Mouse (Mus musculus) limb, embryonic 15.5 days (tissue): ENCODE measurements at regions not wholly inside any gene's neighbourhood (a gene's known extent, or its start where the extent isn't known, plus 50 kb on each side); places are given as distances from the start of the nearest gene placed in this dataset.
A peak's percentile ranks its signal among the peaks of the same experiment; 100 is the strongest.

Experiments
- ATAC-seq: fragments of 200-750 bp; cut with Nextera tagmentation; 2 replicates; pipeline ENCODE4 v1.8.0; 2017; ENCODE audit warnings: low read depth, moderate TSS enrichment; ENCODE audit not compliant: insufficient number of reproducible peaks, low FRiP score, low TSS enrichment
- H3K27ac ChIP-seq: fragments of 300-500 bp; sonication (generic); 2 replicates; pipeline ENCODE4 v1.5.1; 2015; ENCODE audit warnings: moderate library complexity, mild to moderate bottlenecking, inconsistent platforms
- H3K27me3 ChIP-seq: fragments of 300-500 bp; sonication (generic); 2 replicates; pipeline ENCODE4 v1.6.1; 2015; ENCODE audit warnings: inconsistent platforms
- H3K36me3 ChIP-seq: fragments of 300-500 bp; sonication (generic); 2 replicates; pipeline ENCODE4 v1.6.1; 2015; ENCODE audit warnings: inconsistent platforms
- H3K4me1 ChIP-seq: fragments of 300-500 bp; sonication (generic); 2 replicates; pipeline ENCODE4 v1.6.1; 2015; ENCODE audit warnings: inconsistent platforms
- H3K4me2 ChIP-seq: fragments of 300-500 bp; sonication (generic); 2 replicates; pipeline ENCODE4 v1.6.1; 2015; ENCODE audit warnings: mild to moderate bottlenecking, inconsistent platforms
- H3K4me3 ChIP-seq: fragments of 300-500 bp; sonication (generic); 2 replicates; pipeline ENCODE4 v1.5.1; 2015; ENCODE audit warnings: mild to moderate bottlenecking, inconsistent platforms
- H3K9ac ChIP-seq: fragments of 300-500 bp; sonication (generic); 2 replicates; pipeline ENCODE4 v1.6.1; 2015; ENCODE audit warnings: inconsistent platforms
- H3K9me3 ChIP-seq: fragments of 300-500 bp; sonication (generic); 2 replicates; pipeline ENCODE4 v1.6.1; 2016; ENCODE audit warnings: inconsistent platforms
- WGBS: fragments of 180-500 bp; shearing (Covaris S2); methylation state at CpG from one replicate; pipeline ENCODE4 v1.1.7; 2015; 5-methylcytosine and 5-hydroxymethylcytosine counted together

DNA sequence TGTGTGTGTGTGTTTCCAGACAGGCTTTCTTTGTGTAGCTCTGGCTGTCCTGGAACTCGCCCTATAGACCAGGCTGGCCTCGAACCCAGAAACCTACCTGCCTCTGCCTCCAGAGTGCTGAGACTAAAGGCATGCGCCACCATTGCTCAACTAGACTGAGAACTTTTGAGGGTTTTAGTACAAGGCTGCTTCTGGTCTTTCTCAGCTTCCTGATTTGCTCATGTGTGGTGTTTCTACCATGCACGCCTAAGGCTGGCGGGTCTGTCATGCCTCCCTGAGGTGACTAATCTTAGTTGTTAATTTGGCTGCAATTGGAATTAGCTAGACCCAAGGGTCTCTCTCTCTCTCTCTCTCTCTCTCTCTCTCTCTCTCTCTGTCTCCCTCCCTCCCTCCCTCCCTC is 61.2 kb upstream of the Cux1 start:
- 92% methylated on average over 5 of the region's 5 CpGs for WGBS
- Histone ChIP-seq H3K9ac (no peak overlapping the region), H3K27me3 (peaks cover 10% of the 10 kb centered on the region)

GRCm38 (mm10) chr5:136632286-136632685 is 60.7 kb upstream of the Myl10 start:
- Histone ChIP-seq H3K27ac (no peak overlapping the region), H3K9ac (no peak overlapping the region), H3K4me1 (0 out of 2 replicates have a peak, but pooled peaks cover under 1% of the 10 kb centered on the region), H3K36me3 (no peaks in the 10 kb centered on the region), H3K4me2 (no peak overlapping the region), H3K4me3 (no peak overlapping the region), H3K9me3 (no peaks in the 10 kb centered on the region), H3K27me3 (no peaks in the 10 kb centered on the region; the same call in 1 of the 2 replicates)
- no peak for ATAC-seq
- 88% methylated on average over 5 of the region's 5 CpGs for WGBS

More for the DNA sequence above, 61.2 kb upstream of the Cux1 start:
- H3K9me3 ChIP-seq, result no peaks in the 10 kb centered on the region
- H3K4me2 ChIP-seq, result no peak overlapping the region
- no peaks in the 10 kb centered on the region for H3K36me3 ChIP-seq
- H3K4me1 ChIP-seq, result 0 out of 2 replicates have a peak, but pooled peaks cover 3% of the 10 kb centered on the region
- no peak for ATAC-seq
- no peak overlapping the region for H3K27ac ChIP-seq
- no peak overlapping the region for H3K4me3 ChIP-seq

DNA sequence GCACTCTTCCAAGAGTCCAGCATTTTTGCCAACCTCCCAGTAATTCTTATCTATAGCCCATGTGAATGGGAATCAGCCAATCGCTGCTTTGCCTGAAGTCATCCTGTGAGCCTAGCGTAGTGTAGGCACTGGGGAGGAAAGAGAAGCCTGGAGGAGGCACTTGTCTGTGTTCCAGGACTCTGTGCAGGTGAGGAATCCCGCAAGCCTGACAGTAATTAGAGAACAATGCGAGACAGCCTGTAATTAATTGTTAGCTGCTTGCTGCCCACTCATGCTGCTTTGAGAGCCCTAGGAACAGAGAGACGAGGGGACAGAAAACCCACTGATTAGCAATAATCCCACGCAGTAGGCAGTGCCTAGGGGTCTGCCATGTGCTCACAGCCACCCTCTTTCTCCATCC is 59.0 kb upstream of the Myl10 start:
- WGBS, result 65% methylated on average over 6 of the region's 6 CpGs

DNA sequence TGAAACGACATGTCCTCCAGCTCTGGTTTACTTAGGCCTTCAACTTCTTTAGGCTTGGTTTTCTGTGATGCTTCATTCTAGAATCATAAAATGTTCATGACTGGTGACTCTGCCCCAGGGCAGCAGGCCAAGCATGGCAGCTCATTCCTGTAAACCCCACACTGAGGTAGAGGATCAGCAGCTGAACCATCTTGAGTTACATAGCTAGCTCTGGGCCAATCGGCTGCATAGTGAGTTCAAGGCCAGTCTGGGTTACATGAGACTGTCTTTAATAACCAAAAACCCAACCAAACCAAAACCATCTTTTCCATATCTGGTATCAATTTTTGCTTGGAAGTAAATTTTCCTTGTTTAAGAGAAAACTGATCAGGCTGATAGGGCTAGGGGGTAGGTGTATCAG is 57.8 kb upstream of the Myl10 start:
- no peaks in the 10 kb centered on the region for H3K27me3 ChIP-seq
- no peak overlapping the region for H3K4me3 ChIP-seq
- H3K4me2 ChIP-seq, result no peak overlapping the region
- no peak overlapping the region for H3K9ac ChIP-seq
- no peaks in the 10 kb centered on the region for H3K9me3 ChIP-seq
- H3K27ac ChIP-seq, result no peak overlapping the region
- no peak for ATAC-seq
- H3K4me1 ChIP-seq, result no peaks in the 10 kb centered on the region
- no peaks in the 10 kb centered on the region for H3K36me3 ChIP-seq
- WGBS, result 70% methylated on average over 2 of the region's 2 CpGs

More for the DNA sequence above, 59.0 kb upstream of the Myl10 start:
- H3K4me1 ChIP-seq, result no peaks in the 10 kb centered on the region
- H3K9ac ChIP-seq, result no peak overlapping the region
- no peaks in the 10 kb centered on the region for H3K9me3 ChIP-seq
- H3K27ac ChIP-seq, result no peak overlapping the region
- H3K36me3 ChIP-seq, result no peaks in the 10 kb centered on the region
- no peaks in the 10 kb centered on the region for H3K27me3 ChIP-seq
- no peak overlapping the region for H3K4me2 ChIP-seq
- ATAC-seq, result no peak
- H3K4me3 ChIP-seq, result no peak overlapping the region

GRCm38 (mm10) chr5:136636476-136636875 is 56.5 kb upstream of the Myl10 start:
- no peak overlapping the region for H3K4me2 ChIP-seq
- 57% methylated on average over 1 of the region's 1 CpGs for WGBS
- H3K36me3 ChIP-seq, result no peaks in the 10 kb centered on the region
- ATAC-seq, result no peak
- H3K9me3 ChIP-seq, result no peaks in the 10 kb centered on the region
- no peak overlapping the region for H3K27ac ChIP-seq
- no peak overlapping the region for H3K4me3 ChIP-seq
- no peaks in the 10 kb centered on the region for H3K4me1 ChIP-seq
- no peak overlapping the region for H3K9ac ChIP-seq
- no peaks in the 10 kb centered on the region for H3K27me3 ChIP-seq

- Histone ChIP-seq H3K36me3 (no peaks in the 10 kb centered on the region), H3K4me2 (no peak overlapping the region), H3K4me3 (no peak overlapping the region), H3K9ac (no peak overlapping the region), H3K9me3 (no peaks in the 10 kb centered on the region), H3K27me3 (no peaks in the 10 kb centered on the region), H3K4me1 (no peaks in the 10 kb centered on the region), H3K27ac (no peak overlapping the region)
- 49% methylated on average over 11 of the region's 11 CpGs for WGBS
- no peak for ATAC-seq
Measured at GRCm38 (mm10) chr5:136637872-136638271, 55.1 kb upstream of the Myl10 start.

DNA sequence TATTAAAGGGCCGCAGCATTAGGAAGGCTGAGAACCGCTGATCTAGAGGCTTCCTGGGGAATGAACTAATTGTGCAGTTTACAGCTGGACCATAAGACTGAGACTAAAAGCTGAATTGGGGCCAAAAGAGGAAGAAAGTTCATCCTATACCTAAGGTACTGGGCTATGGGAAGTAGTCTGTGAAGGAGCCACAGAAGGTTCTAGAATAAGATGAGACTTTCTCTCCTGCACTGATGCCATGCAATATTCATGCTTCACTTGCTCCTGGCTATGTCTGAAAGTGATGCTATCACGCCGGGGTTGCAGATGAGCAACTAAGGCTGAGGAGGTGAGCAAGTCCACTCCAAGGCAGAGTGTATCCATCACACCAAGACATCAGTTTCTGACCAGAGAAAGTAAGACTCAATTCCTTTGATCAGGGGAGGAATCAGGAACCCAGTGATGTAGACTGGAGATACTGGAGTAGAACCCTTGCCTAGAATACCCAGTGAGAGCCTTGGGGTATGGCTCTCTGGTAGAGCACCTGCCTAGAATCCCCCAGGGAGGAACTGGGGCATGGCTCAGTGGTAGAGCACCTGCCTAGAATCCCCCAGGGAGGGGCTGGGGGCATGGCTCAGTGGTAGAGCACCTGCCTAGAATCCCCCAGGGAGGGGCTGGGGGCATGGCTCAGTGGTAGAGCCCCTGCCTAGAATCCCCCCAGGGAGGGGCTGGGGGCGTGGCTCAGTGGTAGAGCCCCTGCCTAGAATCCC is 51.9 kb upstream of the Myl10 start:
- Histone ChIP-seq H3K36me3 (no peaks in the 10 kb centered on the region), H3K4me2 (no peak overlapping the region), H3K9ac (no peak overlapping the region), H3K27me3 (no peaks in the 10 kb centered on the region), H3K9me3 (no peaks in the 10 kb centered on the region), H3K27ac (no peak overlapping the region), H3K4me1 (no peaks in the 10 kb centered on the region), H3K4me3 (no peak overlapping the region)
- 81% methylated on average over 5 of the region's 5 CpGs for WGBS
- no peak for ATAC-seq

DNA sequence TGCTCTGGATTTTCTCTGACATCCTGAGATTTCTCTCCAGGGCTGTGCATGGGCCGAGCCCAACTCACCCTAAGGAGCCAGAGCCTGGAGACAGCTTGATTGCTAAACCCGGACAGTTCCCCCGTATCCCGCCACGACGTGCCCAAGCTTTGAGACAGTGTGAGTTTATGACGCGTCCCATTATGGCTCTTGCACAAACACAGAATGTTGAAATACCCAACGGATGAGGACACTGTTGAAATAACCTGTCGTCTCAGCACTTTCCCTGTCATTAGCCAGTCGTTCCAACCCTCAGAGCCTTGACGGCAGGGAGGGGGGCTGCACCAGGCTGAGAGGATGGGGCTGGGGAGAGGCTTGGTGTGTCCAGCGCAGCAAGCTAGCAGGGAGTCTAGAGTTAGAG is 50.7 kb upstream of the Myl10 start:
- peak; percentile 44; the same call in 1 of the 2 replicates for ATAC-seq
- no peaks in the 10 kb centered on the region for H3K4me1 ChIP-seq
- no peak overlapping the region for H3K4me3 ChIP-seq
- no peak overlapping the region for H3K9ac ChIP-seq
- H3K27ac ChIP-seq, result no peak overlapping the region
- no peaks in the 10 kb centered on the region for H3K27me3 ChIP-seq
- no peaks in the 10 kb centered on the region for H3K9me3 ChIP-seq
- H3K36me3 ChIP-seq, result no peaks in the 10 kb centered on the region
- WGBS, result 46% methylated on average over 13 of the region's 13 CpGs
- H3K4me2 ChIP-seq, result no peak overlapping the region
